Comparison of ENCODE assay signal across 21 mouse cellular contexts in the genomic region with DNA sequence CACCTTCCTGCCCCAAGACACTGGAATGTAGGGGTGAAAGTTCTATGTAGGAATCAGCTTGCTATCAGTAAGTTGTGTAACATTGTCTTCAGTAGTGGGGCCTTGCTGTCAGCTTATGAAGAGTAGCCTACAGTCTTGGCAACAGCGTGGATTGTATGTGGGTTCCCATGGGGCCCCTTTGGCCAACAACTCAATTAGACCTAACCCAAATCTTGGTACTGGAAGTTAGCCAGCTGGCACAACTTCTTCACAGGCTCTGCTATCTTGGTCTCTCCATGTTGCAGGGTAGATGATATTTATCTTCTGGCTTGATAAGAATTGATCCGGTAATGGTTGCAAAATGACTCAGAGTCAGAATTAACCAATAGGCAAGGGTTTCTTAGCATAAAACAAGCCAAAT.
"Had no signal": no experiment of that assay in that cellular context is flagged by ENCODE, and none has a peak within 500 bp of the region (broad histone marks: within the 10 kb centered on the region; RNA-seq: fewer than 3 reads in every experiment).

No protein-coding gene starts in this region.

- H3K27ac ChIP-seq: kidney, embryonic 15.5 days; limb, embryonic 10.5 days; limb, embryonic 13.5 days; liver, embryonic 12.5 days; liver, embryonic 15.5 days; lung, embryonic 15.5 days; midbrain, embryonic 12.5 days; midbrain, embryonic 15.5 days; stomach, postnatal 0 days had no signal

- H3K4me1 ChIP-seq: liver, embryonic 12.5 days; liver, embryonic 15.5 days had no signal

- DNase-seq: kidney, adult 8-10 months; kidney, postnatal 10 days; kidney, postnatal 36 days; layer of hippocampus, postnatal 36 days; liver; lung, adult 18-20 months; lung, postnatal 10 days; lung, postnatal 4 days; right cerebral cortex, postnatal 4 days; thymus, adult 2 months; thymus, postnatal 14 days; thymus, postnatal 4 days had no signal

- H3K4me3 ChIP-seq: kidney, embryonic 15.5 days; limb, embryonic 10.5 days; limb, embryonic 13.5 days; liver, embryonic 12.5 days; liver, embryonic 15.5 days; lung, embryonic 15.5 days; midbrain, embryonic 12.5 days; midbrain, embryonic 15.5 days had no signal

- H3K27me3 ChIP-seq: kidney, embryonic 15.5 days; limb, embryonic 13.5 days; liver, embryonic 12.5 days; liver, embryonic 15.5 days; lung, embryonic 15.5 days; midbrain, embryonic 12.5 days; midbrain, embryonic 15.5 days had no signal
